Mouse (Mus musculus): ENCODE data around the gene Pik3r5. TPM values are rescaled to one million over a fixed set of nuclear protein-coding genes. Genes with fewer than 3 reads are reported as not detected.

Pik3r5 gene
- polyA plus RNA-seq, 1 experiment from 2014 or later = 0.21 TPM

- H3K4me2 ChIP-seq (ENCODE audit: low read length) = peak within 1 kb of the TSS; percentile 89
- ATAC-seq (replicated peaks; ENCODE audit: low FRiP score, low read depth) = no peak
- WGBS = 15% methylated on average over 11 of the region's 11 CpGs
- H3K9me3 ChIP-seq (replicated peaks; ENCODE audit: low read length) = no peaks in the 10 kb centered on the region
- peak within 1 kb of the TSS; percentile 52 for H3K9ac ChIP-seq (ENCODE audit: low read depth, low read length)
- H3K4me3 ChIP-seq (replicated peaks; ENCODE audit: low read depth, low read length) = peak within 1 kb of the TSS; percentile 39
- H3K36me3 ChIP-seq (ENCODE audit: insufficient read depth, low read length) = no peaks in the 10 kb centered on the region
- peaks cover 24% of the 10 kb centered on the region for H3K27me3 ChIP-seq (ENCODE audit: insufficient read depth, low read length)
- TF ChIP-seq CTCF (IDR thresholded peaks at IDR 0.05; ENCODE audit: low read depth) = no peak
- H3K4me1 ChIP-seq (replicated peaks; ENCODE audit: insufficient read depth, low read length) = peaks cover 6% of the 10 kb centered on the region; the same call in 1 of the 2 replicates
- DNase-seq (ENCODE audit: low spot score) = no peak
- H3K27ac ChIP-seq = no peak within 1 kb of the TSS
These were observed 31.1 kb upstream of the Pik3r5 start, which contains the start of gene Ntn1 for GRCm38 (mm10) chr11:68400727-68401219. Gene Ntn1 (minus strand): TSS chr11:68400823.

- ATAC-seq (replicated peaks; ENCODE audit: low FRiP score, low read depth) (no peak), DNase-seq (ENCODE audit: low spot score) (no peak)
- TF ChIP-seq CTCF (IDR thresholded peaks at IDR 0.05; ENCODE audit: low read depth) = no peak
- Histone ChIP-seq H3K27ac (no peak overlapping the region), H3K4me1 (replicated peaks; ENCODE audit: insufficient read depth, low read length) (peaks cover 6% of the 10 kb centered on the region; the same call in 1 of the 2 replicates), H3K27me3 (ENCODE audit: insufficient read depth, low read length) (peaks cover 24% of the 10 kb centered on the region), H3K9ac (ENCODE audit: low read depth, low read length) (no peak overlapping the region), H3K4me2 (ENCODE audit: low read length) (no peak overlapping the region), H3K4me3 (replicated peaks; ENCODE audit: low read depth, low read length) (no peak overlapping the region), H3K36me3 (ENCODE audit: insufficient read depth, low read length) (no peaks in the 10 kb centered on the region), H3K9me3 (replicated peaks; ENCODE audit: low read length) (no peaks in the 10 kb centered on the region)
- 37% methylated on average over 5 of the region's 5 CpGs for WGBS
These were observed 30.5 kb upstream of the Pik3r5 start for GRCm38 (mm10) chr11:68401428-68401827.

- Histone ChIP-seq H3K27me3 (ENCODE audit: insufficient read depth, low read length) (peaks cover 9% of the 10 kb centered on the region), H3K9ac (ENCODE audit: low read depth, low read length) (no peak overlapping the region), H3K9me3 (replicated peaks; ENCODE audit: low read length) (no peaks in the 10 kb centered on the region), H3K36me3 (ENCODE audit: insufficient read depth, low read length) (no peaks in the 10 kb centered on the region), H3K4me3 (replicated peaks; ENCODE audit: low read depth, low read length) (no peak overlapping the region), H3K4me1 (replicated peaks; ENCODE audit: insufficient read depth, low read length) (peaks cover 6% of the 10 kb centered on the region; the same call in 1 of the 2 replicates), H3K27ac (no peak overlapping the region), H3K4me2 (ENCODE audit: low read length) (no peak overlapping the region)
- DNase-seq (ENCODE audit: low spot score) = no peak
- peak; percentile 59 for TF ChIP-seq CTCF (IDR thresholded peaks at IDR 0.05; ENCODE audit: low read depth)
- 61% methylated on average over 4 of the region's 4 CpGs for WGBS
- no peak for ATAC-seq (replicated peaks; ENCODE audit: low FRiP score, low read depth)
These were observed 27.7 kb upstream of the Pik3r5 start for GRCm38 (mm10) chr11:68404185-68404584.

GRCm38 (mm10) chr11:68405576-68405975 is 26.3 kb upstream of the Pik3r5 start:
- DNase-seq (ENCODE audit: low spot score) = no peak
- Histone ChIP-seq H3K9me3 (replicated peaks; ENCODE audit: low read length) (no peaks in the 10 kb centered on the region), H3K27me3 (ENCODE audit: insufficient read depth, low read length) (peaks cover 3% of the 10 kb centered on the region; the same call in 1 of the 2 replicates), H3K4me2 (ENCODE audit: low read length) (no peak overlapping the region), H3K4me3 (replicated peaks; ENCODE audit: low read depth, low read length) (no peak overlapping the region), H3K4me1 (replicated peaks; ENCODE audit: insufficient read depth, low read length) (no peaks in the 10 kb centered on the region), H3K27ac (no peak overlapping the region), H3K9ac (ENCODE audit: low read depth, low read length) (no peak overlapping the region), H3K36me3 (ENCODE audit: insufficient read depth, low read length) (no peaks in the 10 kb centered on the region)
- no peak for TF ChIP-seq CTCF (IDR thresholded peaks at IDR 0.05; ENCODE audit: low read depth)
- ATAC-seq (replicated peaks; ENCODE audit: low FRiP score, low read depth) = no peak
- 91% methylated on average over 8 of the region's 8 CpGs for WGBS

- ATAC-seq (replicated peaks; ENCODE audit: low FRiP score, low read depth) = 0 out of 2 replicates have a peak, but pooled peaks have one; percentile 29
- H3K4me3 ChIP-seq (replicated peaks; ENCODE audit: low read depth, low read length) = no peak overlapping the region
- DNase-seq (ENCODE audit: low spot score) = no peak
- 69% methylated on average over 11 of the region's 11 CpGs for WGBS
- no peaks in the 10 kb centered on the region for H3K9me3 ChIP-seq (replicated peaks; ENCODE audit: low read length)
- no peak for TF ChIP-seq CTCF (IDR thresholded peaks at IDR 0.05; ENCODE audit: low read depth)
- no peaks in the 10 kb centered on the region for H3K27me3 ChIP-seq (ENCODE audit: insufficient read depth, low read length)
- no peak overlapping the region for H3K9ac ChIP-seq (ENCODE audit: low read depth, low read length)
- no peak overlapping the region for H3K27ac ChIP-seq
- no peak overlapping the region for H3K4me2 ChIP-seq (ENCODE audit: low read length)
- H3K36me3 ChIP-seq (ENCODE audit: insufficient read depth, low read length) = no peaks in the 10 kb centered on the region
- no peaks in the 10 kb centered on the region for H3K4me1 ChIP-seq (replicated peaks; ENCODE audit: insufficient read depth, low read length)
These were observed 24.5 kb upstream of the Pik3r5 start for GRCm38 (mm10) chr11:68407266-68407926.

GRCm38 (mm10) chr11:68408127-68408526 is 23.8 kb upstream of the Pik3r5 start:
- Histone ChIP-seq H3K36me3 (ENCODE audit: insufficient read depth, low read length) (no peaks in the 10 kb centered on the region), H3K27me3 (ENCODE audit: insufficient read depth, low read length) (no peaks in the 10 kb centered on the region), H3K27ac (no peak overlapping the region), H3K4me3 (replicated peaks; ENCODE audit: low read depth, low read length) (no peak overlapping the region), H3K4me1 (replicated peaks; ENCODE audit: insufficient read depth, low read length) (no peaks in the 10 kb centered on the region), H3K9ac (ENCODE audit: low read depth, low read length) (no peak overlapping the region), H3K9me3 (replicated peaks; ENCODE audit: low read length) (no peaks in the 10 kb centered on the region), H3K4me2 (ENCODE audit: low read length) (no peak overlapping the region)
- ATAC-seq (replicated peaks; ENCODE audit: low FRiP score, low read depth) (peak; percentile 57; the same call in 1 of the 2 replicates), DNase-seq (ENCODE audit: low spot score) (peak; percentile 94)
- 62% methylated on average over 2 of the region's 2 CpGs for WGBS
- peak; percentile 93 for TF ChIP-seq CTCF (IDR thresholded peaks at IDR 0.05; ENCODE audit: low read depth)

Data from kidney, postnatal 0 days (tissue).